Mouse (Mus musculus) ES-E14 (cell line): ENCODE data around the gene Zfp326.
"Not testable (repeated sequence)": the region's sequence is repeated elsewhere in the genome, so short reads cannot be mapped to it uniquely, and the experiment has no call there.

Experiments
- HCFC1 ChIP-seq: IDR thresholded peaks from 2 replicates; pipeline ENCODE4 v1.6.1; 2012; ENCODE audit warnings: low read length, inconsistent platforms, borderline replicate concordance; ENCODE audit not compliant: insufficient read depth
- MAFK ChIP-seq: IDR thresholded peaks from 2 replicates; pipeline ENCODE4 v1.6.1; 2014; ENCODE audit warnings: mild to moderate bottlenecking, low read depth, low read length, inconsistent platforms; ENCODE audit not compliant: insufficient read depth
- ZC3H11A ChIP-seq: IDR thresholded peaks from 2 replicates; pipeline ENCODE4 v1.6.1; 2012; ENCODE audit warnings: low read depth, mild to moderate bottlenecking, inconsistent platforms, low read length, borderline replicate concordance
- ZNF384 ChIP-seq: IDR thresholded peaks from 2 replicates; pipeline ENCODE4 v1.6.1; 2012; ENCODE audit warnings: low read depth, low read length, inconsistent platforms

DNA sequence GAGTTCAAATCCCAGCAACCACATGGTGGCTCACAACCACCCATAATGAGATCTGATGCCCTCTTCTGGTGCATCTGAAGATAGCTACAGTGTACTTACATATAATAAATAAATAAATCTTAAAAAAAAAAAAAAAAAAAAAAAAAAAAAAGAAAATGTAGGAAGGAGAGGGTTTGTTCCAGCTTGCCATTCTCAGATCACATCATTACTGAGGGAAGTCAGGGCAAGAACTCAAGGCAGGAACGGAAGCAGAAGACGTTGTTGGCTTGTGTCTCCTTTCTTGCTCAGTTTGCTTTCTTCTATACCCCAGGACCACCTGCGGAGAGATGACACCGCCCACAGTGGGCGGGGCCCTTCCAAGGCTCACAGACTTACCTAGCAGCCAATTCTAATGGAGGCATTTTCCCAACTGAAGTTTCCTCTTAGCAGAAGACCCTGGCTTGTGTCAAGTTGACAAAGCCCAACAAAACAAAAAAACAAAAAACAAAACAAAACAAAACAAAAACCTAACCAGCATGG lies 11.2 kb upstream of the Zfp326 start:
- TF ChIP-seq MAFK, HCFC1, ZC3H11A: not testable (repeated sequence)
- peak; percentile 90 for TF ChIP-seq ZNF384
